Mouse (Mus musculus) thymus, postnatal 14 days (tissue): ENCODE measurements around the gene Prkcb.

ENCODE experiments used
- DNase-seq: peaks from one replicate; pipeline ENCODE4 v3.0.0; 2021

Prkcb gene

DNA sequence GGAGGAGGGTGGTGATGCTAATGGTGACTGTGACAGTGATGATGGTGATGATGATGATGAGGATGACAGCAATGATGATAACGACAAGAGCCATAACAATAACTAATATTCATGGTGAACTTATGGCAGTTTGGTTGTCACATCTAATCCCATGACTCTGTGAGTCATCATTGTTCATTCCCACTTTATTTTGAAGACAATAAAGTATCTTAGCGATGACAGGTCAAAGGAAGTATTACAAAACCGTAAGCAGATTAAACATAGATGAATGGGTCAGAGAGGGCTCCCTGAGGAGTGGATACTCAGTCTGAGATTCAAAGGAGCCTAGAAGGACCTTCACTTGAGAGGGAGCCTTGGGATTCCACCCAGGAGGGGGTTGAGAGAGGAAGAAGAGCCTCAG lies 122.3 kb downstream of the Prkcb start:
- DNase-seq: no peak

DNA sequence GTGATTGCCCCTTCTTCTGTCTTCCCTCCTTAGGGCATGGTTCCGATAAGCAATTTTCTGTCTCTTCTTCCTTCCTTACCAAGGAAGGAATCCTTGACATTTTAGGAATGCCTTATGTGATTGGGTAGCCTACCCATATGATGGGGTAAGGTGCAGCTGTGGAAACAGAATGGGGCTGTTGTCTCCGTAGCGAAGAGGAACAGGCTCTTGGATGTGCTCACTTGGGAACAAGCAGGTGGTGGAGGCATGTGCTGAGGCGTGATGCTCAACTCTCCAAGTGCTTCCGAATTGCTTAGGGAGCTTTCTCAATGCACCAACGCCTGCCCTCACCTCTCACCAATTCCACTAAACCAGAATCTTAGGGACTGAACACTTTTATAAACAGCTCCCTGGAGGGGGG lies 124.7 kb downstream of the Prkcb start:
- DNase-seq: no peak

DNA sequence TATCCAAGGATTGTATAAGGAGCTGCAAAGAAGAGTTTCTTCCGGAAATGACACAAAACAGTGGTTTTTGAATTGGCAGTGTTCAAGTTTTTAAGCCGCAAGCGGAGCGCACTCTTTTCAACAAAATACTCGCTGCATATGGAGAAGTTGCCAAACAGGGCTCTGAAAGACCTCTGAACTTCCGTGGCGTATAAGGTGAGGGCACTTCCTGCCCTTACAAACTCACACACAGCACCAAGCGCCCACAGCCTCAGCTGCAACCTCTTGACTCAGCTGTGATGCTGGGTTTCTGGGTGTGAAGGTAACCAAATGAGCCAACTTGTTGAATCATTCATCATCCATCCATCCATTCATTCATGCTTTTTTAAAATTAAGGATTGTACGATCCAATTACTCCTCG lies 125.6 kb downstream of the Prkcb start:
- peak; percentile 67 for DNase-seq

DNA sequence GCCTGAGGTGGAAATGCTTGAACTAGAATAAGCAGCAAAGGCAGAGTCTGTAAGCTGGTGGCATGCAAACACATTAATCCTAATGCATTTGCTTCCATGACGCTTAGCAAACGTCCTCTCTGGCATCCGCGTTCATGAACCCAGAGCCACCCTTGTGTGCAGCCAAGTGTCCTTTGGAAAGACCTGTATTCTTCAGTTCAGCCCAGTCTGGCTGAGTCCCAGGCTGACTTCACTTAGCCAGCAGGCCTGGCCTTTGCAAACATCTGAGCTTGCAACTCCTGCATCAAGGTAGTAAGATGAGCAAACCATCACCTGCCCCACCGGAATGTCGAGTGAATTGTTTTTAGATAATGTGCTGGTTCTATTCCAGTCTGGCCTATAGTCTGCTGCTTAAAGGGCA lies 126.1 kb downstream of the Prkcb start:
- DNase-seq: no peak

DNA sequence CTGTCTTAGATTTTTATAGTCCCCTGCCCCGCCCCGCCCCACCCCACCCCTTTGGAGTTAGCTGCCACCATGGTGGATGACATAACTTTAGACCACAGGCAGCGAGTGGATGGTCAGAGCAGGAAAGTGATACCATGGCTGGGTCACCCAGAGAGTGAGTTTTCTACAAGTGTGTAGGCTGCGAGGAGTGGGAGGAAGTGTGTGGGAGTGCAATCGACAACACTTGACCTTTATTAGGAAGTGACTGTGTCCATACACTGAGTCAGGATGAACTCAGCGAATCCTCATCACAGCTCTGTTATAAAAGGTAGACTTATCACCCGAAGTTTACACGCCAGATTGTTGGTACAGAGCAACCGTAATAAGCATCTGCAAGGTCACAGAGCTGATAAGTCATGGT lies 126.8 kb downstream of the Prkcb start:
- no peak for DNase-seq

- no peak for DNase-seq
These were observed 127.4 kb downstream of the Prkcb start for GRCm38 (mm10) chr7:122415904-122416303.

- no peak for DNase-seq
These were observed 130.0 kb downstream of the Prkcb start for GRCm38 (mm10) chr7:122418551-122418950.

- no peak for DNase-seq
These were observed 135.3 kb downstream of the Prkcb start for GRCm38 (mm10) chr7:122423816-122424215.

DNA sequence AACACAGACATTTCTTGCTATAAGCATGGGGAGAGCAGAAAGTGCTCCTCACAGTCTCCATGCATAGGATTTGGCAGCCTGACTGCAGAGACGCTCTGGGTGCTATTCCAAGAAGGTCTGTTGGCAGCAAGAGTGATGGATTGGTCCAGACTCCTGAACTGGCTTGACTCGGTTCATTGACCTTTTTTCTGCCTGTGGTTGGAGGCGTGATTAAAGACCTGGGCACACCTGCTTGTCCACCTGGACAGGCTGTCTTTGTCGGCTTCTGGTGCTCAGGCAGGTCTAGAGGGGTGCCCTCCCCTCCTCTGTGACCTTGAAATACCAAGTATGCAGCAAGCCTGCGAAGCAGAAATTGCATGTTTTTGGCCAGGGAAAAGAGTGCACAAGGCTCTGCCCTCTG lies 140.6 kb downstream of the Prkcb start:
- no peak for DNase-seq

DNA sequence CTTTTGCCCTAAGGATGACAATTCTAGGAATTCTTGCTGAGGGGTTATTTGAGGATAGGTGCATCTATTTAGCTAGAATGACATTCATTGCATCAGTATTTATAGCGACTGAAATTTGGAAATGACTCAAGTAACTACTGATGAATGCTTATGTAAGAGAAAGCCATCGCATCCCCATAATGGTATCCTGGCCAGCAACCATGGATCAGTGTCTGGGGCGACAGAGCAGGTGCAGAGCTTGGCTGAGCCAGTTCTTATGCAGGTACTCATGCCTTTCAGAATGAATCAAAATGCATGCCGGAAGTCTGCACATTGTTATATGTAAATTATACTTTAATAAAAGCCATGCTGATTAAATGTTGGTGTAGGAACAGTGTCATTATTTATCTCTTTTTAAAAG lies 143.8 kb downstream of the Prkcb start:
- no peak for DNase-seq

DNA sequence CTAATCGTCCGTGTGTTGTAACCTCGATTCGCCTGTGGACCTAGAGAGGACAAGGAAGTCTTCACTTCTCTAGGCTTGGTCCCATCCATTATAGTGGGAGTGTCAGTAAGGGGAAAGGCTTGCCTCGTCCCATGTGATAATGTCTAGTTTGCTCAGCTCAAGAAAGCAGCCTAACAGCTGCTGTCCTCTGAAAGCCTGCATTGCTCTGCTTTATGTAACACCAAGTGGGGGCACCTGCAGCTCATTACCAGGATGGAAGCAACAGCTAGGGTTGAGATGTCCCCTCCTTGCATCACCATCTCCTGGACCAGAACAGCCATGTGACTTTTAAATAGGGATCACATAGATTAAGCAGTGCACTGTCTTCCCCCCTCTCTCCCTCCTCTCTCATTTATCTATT lies 144.8 kb downstream of the Prkcb start:
- DNase-seq: no peak

DNA sequence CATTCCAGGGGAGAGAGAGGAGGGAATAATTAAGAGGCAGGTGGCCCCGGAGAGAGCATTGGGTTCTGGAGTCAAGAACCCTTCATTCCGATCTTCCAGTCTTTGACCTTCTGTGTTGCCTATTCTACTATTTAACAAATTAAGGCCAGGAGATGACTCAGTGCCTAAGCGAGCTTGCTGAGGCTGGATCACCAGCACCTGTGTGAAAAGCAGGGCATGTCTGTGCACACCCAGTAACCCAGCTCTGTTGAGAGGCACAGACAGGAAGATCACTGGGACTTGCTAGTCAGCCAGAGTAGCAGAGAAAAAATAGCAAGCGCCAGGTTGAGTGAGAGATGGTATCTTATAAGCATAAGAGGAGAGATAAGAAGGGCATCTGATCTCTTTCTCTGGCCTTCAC lies 146.4 kb downstream of the Prkcb start:
- DNase-seq: peak; percentile 50

DNA sequence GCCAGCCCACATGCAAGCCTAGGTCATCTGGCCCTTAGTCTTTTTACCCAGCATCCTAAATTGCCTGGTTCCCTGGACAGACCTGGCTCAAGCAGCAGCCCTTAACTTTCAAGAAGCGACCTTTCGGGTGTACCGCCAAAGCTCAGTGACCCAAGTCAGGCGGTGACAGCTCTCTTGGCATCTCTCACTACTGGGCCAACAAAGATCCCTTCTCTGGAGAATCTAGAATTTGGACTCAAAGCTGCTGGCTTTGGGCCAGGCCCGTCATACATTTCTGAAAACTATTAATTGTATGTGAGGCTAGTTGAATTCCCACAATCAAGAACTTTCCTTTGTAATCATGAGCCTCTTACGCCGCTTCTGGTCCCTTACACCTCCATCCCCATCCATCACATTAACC lies 147.0 kb downstream of the Prkcb start:
- DNase-seq: no peak

- DNase-seq: no peak
These were observed 148.8 kb downstream of the Prkcb start for GRCm38 (mm10) chr7:122437390-122437789.

DNA sequence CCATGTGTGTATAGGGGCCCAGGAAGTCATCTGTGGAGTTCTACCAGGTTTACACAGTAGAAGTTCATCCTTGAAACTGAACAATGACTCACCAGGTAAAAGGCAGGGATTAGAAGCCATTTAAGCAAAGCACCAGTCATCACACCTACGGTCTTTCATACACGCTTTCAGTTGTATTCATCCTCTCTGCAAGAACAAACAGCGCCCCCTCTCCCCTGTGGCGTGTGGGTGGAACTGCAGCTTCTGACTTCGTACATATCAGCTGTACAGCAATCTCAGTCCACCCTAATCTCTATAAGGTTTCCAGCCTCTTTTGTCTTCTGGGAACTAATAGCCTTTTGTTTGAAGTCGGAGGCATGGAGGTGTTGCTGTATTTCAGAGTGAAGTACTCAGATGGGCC lies 156.5 kb downstream of the Prkcb start:
- DNase-seq: peak; percentile 84

DNA sequence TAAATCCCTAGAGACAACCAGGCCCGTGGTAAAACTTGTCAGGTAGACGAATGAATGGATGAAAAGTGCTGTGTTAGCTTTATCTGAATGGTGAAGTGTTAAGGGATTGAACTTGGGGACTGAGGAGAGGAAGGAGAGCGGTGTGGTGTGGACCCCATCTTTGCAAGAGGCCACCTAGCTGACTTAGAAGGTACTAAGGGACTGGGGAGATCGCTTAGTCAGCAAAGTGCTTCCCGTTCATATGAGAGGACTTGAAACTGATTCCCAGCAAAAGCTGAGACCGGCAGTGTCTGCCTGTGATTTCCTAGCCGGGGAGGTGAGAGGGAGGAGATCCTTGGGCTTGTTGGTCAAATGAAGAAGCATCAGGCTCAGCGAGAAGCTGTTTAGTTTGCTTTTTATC lies 164.1 kb downstream of the Prkcb start:
- no peak for DNase-seq

GRCm38 (mm10) chr7:122459203-122459965 lies 170.8 kb downstream of the Prkcb start:
- DNase-seq: peak; percentile 87

GRCm38 (mm10) chr7:122460020-122460419 lies 171.5 kb downstream of the Prkcb start:
- no peak for DNase-seq

DNA sequence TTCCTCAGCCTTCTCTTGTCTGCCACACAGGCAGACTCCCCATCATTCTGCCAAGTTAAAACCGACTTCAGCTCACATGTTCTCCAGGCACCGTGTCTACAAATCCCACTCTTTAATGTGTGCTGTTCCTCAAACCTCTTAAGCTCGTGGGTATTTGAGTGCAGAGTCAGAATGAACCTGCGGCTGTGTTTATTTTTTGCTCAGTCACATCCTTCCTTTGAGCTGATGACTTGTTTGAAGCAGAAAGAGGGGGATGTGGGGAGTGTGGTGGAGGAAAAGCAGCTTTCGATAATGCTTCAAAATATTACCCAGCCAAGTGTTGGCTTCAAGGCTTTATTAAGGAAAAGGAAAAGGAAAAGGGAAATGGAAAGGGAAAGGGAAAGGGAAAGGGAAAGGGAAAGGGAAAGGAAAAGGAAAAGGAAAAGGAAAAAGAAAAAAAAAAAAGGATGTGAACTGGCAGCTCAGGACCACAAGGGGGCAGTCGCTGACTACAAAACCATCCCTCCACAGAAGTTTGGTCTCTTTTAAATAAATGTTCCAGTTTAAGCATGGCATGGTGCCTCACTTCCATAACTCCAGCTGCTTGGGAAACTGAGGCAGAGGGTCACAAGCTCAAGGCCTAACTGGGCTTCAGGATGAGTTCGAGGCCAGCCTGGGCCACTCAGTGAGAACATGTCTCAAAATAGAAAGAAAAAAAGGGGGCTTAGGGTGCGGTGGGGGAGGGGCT lies 177.4 kb downstream of the Prkcb start:
- peak; percentile 15 for DNase-seq

DNA sequence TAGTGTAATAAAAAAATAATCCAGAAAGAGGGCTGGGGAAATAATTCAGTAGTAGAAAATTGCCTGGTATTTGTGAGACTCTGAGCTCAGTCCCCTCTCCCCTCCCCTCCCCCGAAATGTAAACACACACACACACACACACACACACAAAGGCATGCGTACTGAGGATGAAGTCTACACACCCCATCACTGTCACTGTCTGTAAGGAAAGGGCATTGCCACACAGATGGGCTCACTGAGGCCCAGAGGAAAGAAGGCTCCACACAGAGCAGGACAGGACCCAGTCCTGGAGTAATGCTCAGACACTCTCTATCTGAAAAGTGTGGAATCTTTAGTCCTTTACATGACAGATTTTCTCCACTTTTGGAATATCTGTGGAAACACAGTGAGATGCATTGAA lies 178.2 kb downstream of the Prkcb start:
- DNase-seq: no peak

DNA sequence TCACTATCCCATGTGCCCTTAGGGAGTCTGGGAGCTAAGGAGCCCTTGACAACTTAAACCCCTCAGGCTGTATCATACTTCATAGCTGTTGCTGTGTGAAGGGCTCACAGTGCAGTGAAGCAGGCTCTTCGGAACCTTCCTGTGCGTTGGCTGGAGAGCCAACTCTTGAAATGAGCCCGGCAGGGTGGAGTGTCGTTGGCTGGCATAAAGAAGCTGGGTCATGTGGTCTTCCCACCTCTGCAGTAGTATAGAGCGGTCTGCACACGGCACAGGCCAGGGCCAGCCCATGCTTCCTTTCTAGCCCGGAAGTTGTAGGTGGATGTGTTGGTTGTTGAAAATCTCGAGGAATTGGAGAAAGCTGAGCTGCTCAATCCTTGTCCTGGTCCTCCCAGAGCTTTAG lies 179.3 kb downstream of the Prkcb start:
- DNase-seq: no peak

DNA sequence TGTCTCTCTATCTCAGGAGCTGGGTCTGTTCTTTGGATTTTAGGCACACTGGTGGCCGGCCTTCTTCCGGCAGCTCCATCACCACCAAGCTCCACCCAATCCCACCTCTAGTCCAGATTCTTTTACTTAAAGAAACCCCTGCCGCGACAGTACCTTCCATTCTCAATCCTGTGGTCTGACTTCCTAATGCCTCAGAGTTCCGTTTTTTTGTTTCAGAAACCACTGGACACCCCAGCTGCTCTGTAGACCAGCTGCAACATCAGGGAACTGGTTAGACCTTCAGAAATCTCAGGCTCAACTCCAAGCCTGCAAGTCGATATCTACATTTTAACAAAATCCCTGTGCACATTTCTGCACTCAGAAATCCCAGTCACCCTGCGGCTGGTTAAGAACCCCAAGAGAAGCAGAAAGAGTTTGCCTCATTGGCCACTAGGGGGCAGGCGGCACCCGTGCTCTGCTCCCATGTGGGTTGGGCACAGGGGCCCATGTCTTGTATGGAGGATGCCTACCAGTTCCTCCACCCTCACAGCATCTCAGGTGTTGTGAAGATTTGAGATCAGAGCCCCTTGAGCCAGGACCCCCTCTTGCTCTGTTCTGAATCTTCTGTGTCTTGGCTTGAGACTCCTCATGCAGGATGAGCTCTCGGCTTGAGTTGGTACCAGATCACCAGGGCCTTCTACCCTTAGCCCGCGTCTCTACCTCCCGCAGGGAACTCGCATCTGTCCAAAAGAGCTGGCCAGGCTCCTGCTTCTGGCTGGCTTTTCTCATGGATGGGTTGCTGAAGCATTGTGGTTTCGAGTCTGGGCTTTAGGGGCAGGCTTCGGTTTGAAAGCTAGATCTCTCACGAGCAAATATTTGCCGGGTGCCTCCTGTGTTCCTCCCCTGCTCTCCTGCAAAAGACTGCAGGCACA lies 182.1 kb downstream of the Prkcb start:
- DNase-seq: peak; percentile 71

- no peak for DNase-seq
These were observed 183.7 kb downstream of the Prkcb start for GRCm38 (mm10) chr7:122472223-122472622.

DNA sequence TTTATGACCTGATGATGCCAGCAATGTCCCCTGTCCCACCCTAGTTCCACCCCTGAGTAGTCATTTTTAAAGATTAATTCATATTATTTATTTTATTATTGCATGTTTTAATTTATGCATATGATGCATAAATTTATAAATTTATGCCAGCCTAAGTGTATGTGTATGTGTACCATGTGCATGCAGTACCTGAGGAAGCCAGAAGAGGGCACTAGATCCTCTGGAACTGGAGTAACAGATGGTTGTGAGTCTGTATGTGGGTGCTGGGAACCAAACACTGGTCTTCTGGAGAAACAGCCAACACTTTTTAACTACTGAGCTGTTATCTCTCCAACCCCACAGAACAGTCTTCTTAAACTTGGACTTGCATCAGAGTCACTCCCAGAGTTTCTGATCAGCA lies 186.5 kb downstream of the Prkcb start:
- DNase-seq: no peak
